Mouse (Mus musculus) kidney, adult 2 months (tissue): Measurements from ENCODE around the gene Zcwpw1.

Experiments used
- CTCF ChIP-seq: fragments of 200-500 bp; conservative IDR thresholded peaks from 2 replicates; pipeline ENCODE4 v1.5.1; 2011; ENCODE audit warnings: low read depth, mild to moderate bottlenecking, control low read depth, low read length, moderate library complexity, mixed read lengths; ENCODE audit not compliant: insufficient read depth, insufficient read length
- POLR2A ChIP-seq: fragments of 200-500 bp; IDR thresholded peaks from one replicate; pipeline ENCODE4 v1.6.1; 2011; ENCODE audit warnings: low read depth, low read length, control low read depth

DNA sequence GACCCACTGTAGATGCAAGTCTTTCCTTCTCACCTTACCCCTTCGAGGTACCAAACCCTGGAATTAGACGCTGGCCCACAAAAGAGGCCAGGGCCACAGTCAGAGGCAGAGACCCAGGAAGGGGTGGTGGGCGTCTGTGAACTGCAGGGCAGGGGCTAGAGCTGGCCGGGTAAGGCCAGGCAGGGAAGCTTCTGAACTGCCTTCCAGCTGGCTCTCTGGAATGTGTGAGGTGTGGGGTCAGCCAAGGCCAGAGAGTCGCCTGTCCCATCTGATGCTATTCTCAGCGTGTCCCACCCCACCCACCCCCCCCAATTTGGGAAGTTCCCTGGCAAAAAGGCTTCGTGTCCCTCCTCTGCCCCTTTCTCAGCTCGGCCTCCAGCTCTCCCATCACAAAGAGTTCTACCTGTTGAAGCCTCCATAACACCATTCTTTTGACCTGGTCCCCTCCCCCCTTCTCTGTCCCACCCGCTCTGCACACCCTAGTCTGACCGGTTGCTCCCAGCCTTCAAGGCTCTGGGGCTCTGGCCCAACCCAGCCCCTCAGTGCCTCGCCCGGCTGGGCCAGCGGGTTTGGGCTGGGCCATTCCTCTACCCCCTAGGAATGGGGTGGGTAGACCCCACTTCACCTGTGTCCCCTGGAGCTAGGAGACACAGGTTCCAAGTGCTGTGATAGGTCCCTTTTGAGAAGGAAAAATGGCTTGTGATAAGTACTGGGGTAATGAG, 34.3 kb upstream of the Zcwpw1 start:
- TF ChIP-seq CTCF (no peak), POLR2A (no peak)
